Mouse (Mus musculus) heart, postnatal 0 days (tissue): ENCODE data around the gene Gm2a. TPM values are rescaled to one million over a fixed set of nuclear protein-coding genes. Genes with fewer than 3 reads are reported as not detected.
A peak's percentile ranks its signal among the peaks of the same experiment; 100 is the strongest.
"Not testable (repeated sequence)": the region's sequence is repeated elsewhere in the genome, so short reads cannot be mapped to it uniquely, and the experiment has no call there.

Experiments used
- ATAC-seq: fragments of 200-750 bp; cut with Nextera tagmentation; 2 replicates; pipeline ENCODE4 v1.8.0; 2017; ENCODE audit warnings: low read depth, moderate number of reproducible peaks, moderate library complexity; ENCODE audit not compliant: insufficient read depth
- DNase-seq: peaks from one replicate; pipeline ENCODE4 v3.0.0-alpha.2; 2016; ENCODE audit warnings: low spot score
- H3K27ac ChIP-seq: fragments of 300-500 bp; sonication (generic); 2 replicates; pipeline ENCODE4 v1.5.1; 2014; ENCODE audit warnings: low read depth, mild to moderate bottlenecking
- H3K27me3 ChIP-seq: fragments of 300-500 bp; sonication (generic); 2 replicates; pipeline ENCODE4 v1.6.1; 2014; ENCODE audit warnings: low read length, mixed read lengths; ENCODE audit not compliant: control insufficient read depth, insufficient read depth
- H3K36me3 ChIP-seq: fragments of 300-500 bp; sonication (generic); replicated peaks from 2 replicates; pipeline ENCODE4 v1.6.1; 2014; ENCODE audit warnings: low read length, mixed read lengths; ENCODE audit not compliant: control insufficient read depth, insufficient read depth
- H3K4me1 ChIP-seq: fragments of 300-500 bp; sonication (generic); 2 replicates; pipeline ENCODE4 v1.6.1; 2014; ENCODE audit warnings: antibody characterized with exemption; ENCODE audit not compliant: control insufficient read depth, insufficient read depth
- H3K4me2 ChIP-seq: fragments of 300-500 bp; sonication (generic); 2 replicates; pipeline ENCODE4 v1.6.1; 2014; ENCODE audit warnings: low read depth, mild to moderate bottlenecking, low read length, moderate library complexity
- H3K4me3 ChIP-seq: fragments of 300-500 bp; sonication (generic); 2 replicates; pipeline ENCODE4 v1.5.1; 2014; ENCODE audit warnings: low read depth, low read length
- H3K9ac ChIP-seq: fragments of 300-500 bp; sonication (generic); replicated peaks from 2 replicates; pipeline ENCODE4 v1.6.1; 2014; ENCODE audit warnings: low read depth, low read length, mixed read lengths
- H3K9me3 ChIP-seq: fragments of 300-500 bp; sonication (generic); replicated peaks from 2 replicates; pipeline ENCODE4 v1.6.1; 2016; ENCODE audit warnings: low read length; ENCODE audit not compliant: control insufficient read depth
- CTCF ChIP-seq: IDR thresholded peaks from 2 replicates; pipeline ENCODE4 v1.5.1; 2016; ENCODE audit warnings: antibody characterized with exemption, control low read depth, low read depth
- EP300 ChIP-seq: IDR thresholded peaks from 2 replicates; pipeline ENCODE4 v1.6.1; 2016; ENCODE audit warnings: antibody characterized with exemption, low read depth
- WGBS: fragments of 180-500 bp; shearing (Covaris S2); extraction: QIAGEN DNeasy Blood & Tissue Kit; methylation state at CpG from one replicate; pipeline ENCODE4 v1.1.7; 2014; 5-methylcytosine and 5-hydroxymethylcytosine counted together
- polyA plus RNA-seq: library from polyadenylated mRNA; unstranded; fragments of >200 nt; fragmentation: Nextera tagmentation; extraction: Ambion mirVana; gene quantifications from 2 replicates; pipeline ENCODE4 v1.2.1, GENCODE M21; 2015
- total RNA-seq: library from RNA; depleted of rRNA; stranded (reverse); fragments of >200 nt; gene quantifications from 2 replicates; pipeline ENCODE4 v1.2.3, GENCODE M21; 2014; ENCODE audit warnings: low replicate concordance

Gm2a gene
- total and polyA plus RNA-seq, 2 experiments from 2014 or later = 17.2 to 26.9 TPM

DNA sequence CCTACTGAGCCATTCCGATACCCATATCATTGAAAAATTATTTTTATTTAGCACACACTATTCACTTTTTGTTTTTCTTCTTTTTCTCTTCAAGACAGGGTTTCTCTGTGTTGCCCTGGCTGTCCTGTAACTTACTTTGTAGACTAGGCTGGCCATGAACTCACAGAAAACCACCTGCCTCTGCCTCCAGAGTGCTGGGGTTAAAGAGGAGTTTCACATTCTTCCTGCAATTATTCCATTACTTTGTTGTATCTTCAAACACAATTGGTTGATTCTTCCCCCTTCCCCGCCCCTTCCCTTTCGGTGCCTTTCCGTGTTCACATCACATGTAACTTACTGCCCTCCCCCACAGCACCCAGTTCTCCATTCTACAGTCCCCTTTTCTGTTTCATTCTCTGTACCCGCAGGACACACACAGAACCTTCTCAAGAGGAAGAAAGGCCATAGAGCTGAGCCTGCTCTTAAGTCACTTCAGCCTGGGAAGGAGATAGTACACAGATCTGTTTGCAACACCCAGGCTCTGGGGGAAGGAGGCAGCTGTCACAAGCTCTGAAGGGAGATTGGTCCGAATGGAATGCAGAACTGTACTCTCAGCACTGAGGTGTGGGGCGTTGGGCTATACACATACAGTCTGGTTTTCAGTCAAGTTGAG, 15.4 kb downstream of the Gm2a start:
- TF ChIP-seq EP300 (no peak), CTCF (no peak)
- Histone ChIP-seq H3K9me3 (no peaks in the 10 kb centered on the region), H3K4me1 (0 out of 2 replicates have a peak, but pooled peaks cover 5% of the 10 kb centered on the region), H3K27me3 (no peaks in the 10 kb centered on the region), H3K27ac (peak overlapping the region; percentile 12), H3K9ac (no peak overlapping the region), H3K36me3 (peaks cover 9% of the 10 kb centered on the region; the same call in 1 of the 2 replicates), H3K4me3 (no peak overlapping the region), H3K4me2 (no peak overlapping the region)
- WGBS = 32% methylated on average over 7 of the region's 7 CpGs
- DNase-seq = peak; percentile 28
- peak; percentile 57; the same call in 1 of the 2 replicates for ATAC-seq

DNA sequence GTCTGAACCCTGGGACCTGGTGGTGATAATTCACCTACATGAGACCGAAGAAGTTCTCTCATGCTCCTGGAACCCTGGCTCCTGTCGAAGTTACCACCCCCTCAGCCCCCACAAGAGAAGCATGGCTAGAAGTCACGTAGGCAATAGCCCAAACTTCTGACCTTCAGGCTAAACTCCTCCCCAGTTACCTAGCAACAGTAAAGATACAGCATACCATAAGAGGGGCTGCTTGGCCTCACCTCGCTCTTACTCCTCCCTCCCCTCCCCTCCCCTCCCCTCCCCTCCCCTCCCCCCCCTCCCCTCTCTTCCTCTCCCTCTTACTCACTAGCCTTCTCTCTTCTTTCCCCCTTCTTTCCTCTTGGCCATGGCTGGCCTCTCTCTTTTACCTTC, 15.9 kb downstream of the Gm2a start:
- not testable (repeated sequence) for H3K9ac ChIP-seq, H3K36me3 ChIP-seq, H3K4me1 ChIP-seq, ATAC-seq, H3K4me3 ChIP-seq, H3K27me3 ChIP-seq, H3K9me3 ChIP-seq, DNase-seq, H3K4me2 ChIP-seq
- 12% methylated on average over 3 of the region's 4 CpGs for WGBS
- H3K27ac ChIP-seq = peak overlapping the region; percentile 43

- H3K9ac ChIP-seq = no peak overlapping the region
- no peaks in the 10 kb centered on the region for H3K9me3 ChIP-seq
- peak overlapping the region; percentile 43 for H3K27ac ChIP-seq
Measured at GRCm38 (mm10) chr11:55114291-55114690, 16.4 kb downstream of the Gm2a start.

DNA sequence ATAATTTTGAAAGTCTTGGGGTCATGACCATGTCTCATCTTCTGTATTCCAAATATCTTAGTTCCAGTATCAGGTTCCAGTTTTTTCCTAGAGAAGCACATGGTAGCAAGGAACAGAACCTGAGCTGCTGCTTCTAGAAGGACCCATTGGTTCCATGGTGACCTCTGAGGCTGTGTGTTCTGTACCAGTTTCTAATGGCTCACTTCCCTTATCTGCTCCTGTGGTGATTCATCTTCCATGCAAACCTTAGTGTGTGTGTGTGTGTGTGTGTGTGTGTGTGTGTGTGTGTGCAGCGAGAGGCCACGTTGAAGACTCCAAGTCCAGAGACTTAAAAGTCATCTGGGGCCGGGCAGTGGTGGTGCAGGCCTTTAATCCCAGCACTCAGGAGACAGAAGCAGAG, 18.1 kb downstream of the Gm2a start:
- Histone ChIP-seq H3K9ac (no peak overlapping the region), H3K4me2 (no peak overlapping the region), H3K9me3 (no peaks in the 10 kb centered on the region), H3K27ac (no peak overlapping the region), H3K27me3 (no peaks in the 10 kb centered on the region), H3K36me3 (no peaks in the 10 kb centered on the region), H3K4me1 (no peaks in the 10 kb centered on the region), H3K4me3 (no peak overlapping the region)
- no peak for DNase-seq
- ATAC-seq = no peak
- TF ChIP-seq CTCF (no peak), EP300 (no peak)
- 81% methylated on average over 3 of the region's 3 CpGs for WGBS

More at GRCm38 (mm10) chr11:55114291-55114690, 16.4 kb downstream of the Gm2a start:
- whole genome bisulfite sequencing = 35% methylated on average over 2 of the region's 2 CpGs
- ATAC-seq (no peak), DNase-seq (no peak)
- no peak overlapping the region for H3K4me3 ChIP-seq
- H3K4me2 ChIP-seq = no peak overlapping the region
- peaks cover 3% of the 10 kb centered on the region; the same call in 1 of the 2 replicates for H3K36me3 ChIP-seq
- TF ChIP-seq CTCF = no peak
- no peak for TF ChIP-seq EP300
- H3K27me3 ChIP-seq = no peaks in the 10 kb centered on the region
- 0 out of 2 replicates have a peak, but pooled peaks cover 5% of the 10 kb centered on the region for H3K4me1 ChIP-seq

GRCm38 (mm10) chr11:55117031-55117430, 19.1 kb downstream of the Gm2a start:
- H3K27ac ChIP-seq = no peak overlapping the region
- H3K27me3 ChIP-seq = no peaks in the 10 kb centered on the region
- DNase-seq (no peak), ATAC-seq (no peak)
- no peak for TF ChIP-seq EP300
- no peak for TF ChIP-seq CTCF
- no peak overlapping the region for H3K9ac ChIP-seq
- no peaks in the 10 kb centered on the region for H3K4me1 ChIP-seq
- no peaks in the 10 kb centered on the region for H3K9me3 ChIP-seq
- WGBS = 83% methylated on average over 2 of the region's 2 CpGs
- no peak overlapping the region for H3K4me2 ChIP-seq
- H3K4me3 ChIP-seq = no peak overlapping the region
- H3K36me3 ChIP-seq = no peaks in the 10 kb centered on the region

GRCm38 (mm10) chr11:55120279-55120678, 22.4 kb downstream of the Gm2a start:
- Histone ChIP-seq H3K4me1 (no peaks in the 10 kb centered on the region), H3K36me3 (no peaks in the 10 kb centered on the region), H3K27me3 (no peaks in the 10 kb centered on the region), H3K9ac (no peak overlapping the region), H3K4me3 (no peak overlapping the region), H3K9me3 (no peaks in the 10 kb centered on the region), H3K4me2 (no peak overlapping the region), H3K27ac (peak overlapping the region; percentile 71; the same call in 1 of the 2 replicates)
- ATAC-seq (no peak), DNase-seq (no peak)
- TF ChIP-seq EP300 = no peak
- TF ChIP-seq CTCF = no peak
